Mouse (Mus musculus): ENCODE results near the gene Btbd16. TPM values are rescaled to one million over a fixed set of nuclear protein-coding genes. Genes with fewer than 3 reads are reported as not detected.

Btbd16 gene
- polyA plus RNA-seq (2016; fragmentation: Nextera tagmentation; extraction: Ambion mirVana) = not detected in 2 replicates

GRCm38 (mm10) chr7:130773914-130774630 is at the start of gene Btbd16:
Gene Btbd16 (plus strand): TSS chr7:130774069.
- H3K4me1 ChIP-seq = peaks cover 2% of the 10 kb centered on the region; the same call in 1 of the 2 replicates
- H3K27me3 ChIP-seq = no peaks in the 10 kb centered on the region
- H3K9ac ChIP-seq = no peak within 1 kb of the TSS
- no peak within 1 kb of the TSS for H3K27ac ChIP-seq
- 55% methylated on average over 9 of the region's 9 CpGs for WGBS
- ATAC-seq (ENCODE audit: low FRiP score) = no peak
- H3K9me3 ChIP-seq (replicated peaks) = no peaks in the 10 kb centered on the region
- H3K4me2 ChIP-seq (replicated peaks) = no peak within 1 kb of the TSS
- no peak within 1 kb of the TSS for H3K4me3 ChIP-seq
- H3K36me3 ChIP-seq = no peaks in the 10 kb centered on the region

GRCm38 (mm10) chr7:130726185-130726584 is 47.7 kb upstream of the Btbd16 start:
- H3K4me3 ChIP-seq = no peak overlapping the region
- no peaks in the 10 kb centered on the region for H3K27me3 ChIP-seq
- ATAC-seq (ENCODE audit: low FRiP score) = no peak
- peaks cover 51% of the 10 kb centered on the region for H3K36me3 ChIP-seq
- H3K4me2 ChIP-seq (replicated peaks) = no peak overlapping the region
- peaks cover 5% of the 10 kb centered on the region for H3K4me1 ChIP-seq
- 81% methylated on average over 3 of the region's 3 CpGs for WGBS
- no peaks in the 10 kb centered on the region for H3K9me3 ChIP-seq (replicated peaks)
- no peak overlapping the region for H3K27ac ChIP-seq
- H3K9ac ChIP-seq = no peak overlapping the region

DNA sequence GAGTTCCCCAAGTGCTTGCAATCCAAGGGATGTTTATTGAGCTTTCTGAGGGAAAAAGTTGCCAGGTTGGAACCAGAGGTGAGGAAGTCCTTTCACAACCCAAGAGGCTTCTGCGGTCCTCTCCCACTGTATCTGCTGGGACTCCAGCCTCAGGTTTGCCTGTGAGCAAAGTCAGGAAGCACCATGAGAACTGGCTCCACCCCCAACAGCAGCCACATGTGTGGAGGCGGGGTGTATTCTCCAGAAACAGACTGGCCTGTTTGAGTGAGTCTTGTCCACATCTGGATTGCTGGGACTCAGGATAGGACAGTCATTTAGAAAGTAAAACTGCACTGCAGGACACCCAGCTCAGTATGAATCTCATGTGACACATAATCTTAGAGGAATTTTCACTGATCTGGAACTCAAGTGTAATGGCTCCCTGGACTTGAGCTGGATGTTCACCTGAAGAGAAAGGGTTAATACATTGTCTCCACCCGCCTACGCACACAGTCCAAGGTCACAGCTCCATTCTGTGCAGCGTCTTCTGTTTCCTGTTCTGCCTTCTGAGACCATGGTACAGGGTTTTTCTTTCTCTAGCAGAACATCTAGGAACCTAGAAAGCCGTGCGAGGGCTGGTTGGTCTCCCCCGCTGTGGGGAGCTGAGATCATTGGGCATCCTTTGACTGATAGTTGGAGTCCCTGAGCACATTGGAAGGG is 47.0 kb upstream of the Btbd16 start:
- H3K4me2 ChIP-seq (replicated peaks) = no peak overlapping the region
- WGBS = 73% methylated on average over 8 of the region's 8 CpGs
- H3K27me3 ChIP-seq = no peaks in the 10 kb centered on the region
- H3K36me3 ChIP-seq = peaks cover 52% of the 10 kb centered on the region
- H3K4me1 ChIP-seq = peaks cover 12% of the 10 kb centered on the region
- H3K9ac ChIP-seq = no peak overlapping the region
- H3K4me3 ChIP-seq = no peak overlapping the region
- H3K9me3 ChIP-seq (replicated peaks) = no peaks in the 10 kb centered on the region
- no peak overlapping the region for H3K27ac ChIP-seq
- ATAC-seq (ENCODE audit: low FRiP score) = no peak

- Histone ChIP-seq H3K4me1 (peaks cover 17% of the 10 kb centered on the region), H3K36me3 (peaks cover 50% of the 10 kb centered on the region), H3K4me2 (replicated peaks) (no peak overlapping the region), H3K27ac (no peak overlapping the region), H3K4me3 (no peak overlapping the region), H3K9me3 (replicated peaks) (no peaks in the 10 kb centered on the region), H3K27me3 (no peaks in the 10 kb centered on the region), H3K9ac (no peak overlapping the region)
- no peak for ATAC-seq (ENCODE audit: low FRiP score)
- WGBS = 93% methylated on average over 4 of the region's 4 CpGs
Measured at GRCm38 (mm10) chr7:130727560-130727959, 46.3 kb upstream of the Btbd16 start.

DNA sequence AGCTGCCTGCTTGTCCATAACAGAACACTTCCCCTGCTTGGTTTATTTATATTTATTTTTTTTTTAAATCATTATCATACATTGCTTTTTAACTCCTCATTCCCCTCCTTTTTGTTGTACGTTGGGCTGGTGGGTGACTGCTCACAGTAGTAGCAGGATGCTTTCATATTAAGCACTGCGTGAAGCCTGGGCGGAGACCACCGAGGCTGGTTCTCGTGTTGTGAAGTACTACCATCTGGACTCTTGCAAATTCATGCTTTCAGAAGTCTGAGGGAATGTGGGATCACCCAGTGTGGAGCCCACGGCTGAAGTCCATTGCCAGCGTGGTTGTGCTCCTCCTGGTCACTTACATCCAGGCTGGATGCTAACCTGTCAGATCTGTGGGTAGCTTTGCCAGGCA is 42.1 kb upstream of the Btbd16 start:
- Histone ChIP-seq H3K9ac (no peak overlapping the region), H3K27ac (no peak overlapping the region), H3K9me3 (replicated peaks) (no peaks in the 10 kb centered on the region), H3K4me2 (replicated peaks) (no peak overlapping the region), H3K36me3 (peaks cover 63% of the 10 kb centered on the region), H3K4me1 (peaks cover 19% of the 10 kb centered on the region), H3K4me3 (no peak overlapping the region), H3K27me3 (no peaks in the 10 kb centered on the region)
- 65% methylated on average over 7 of the region's 7 CpGs for WGBS
- no peak for ATAC-seq (ENCODE audit: low FRiP score)

- peak overlapping the region; percentile 45; the same call in 1 of the 2 replicates for H3K27ac ChIP-seq
- H3K4me2 ChIP-seq (replicated peaks) = no peak overlapping the region
- H3K4me3 ChIP-seq = no peak overlapping the region
- no peak for ATAC-seq (ENCODE audit: low FRiP score)
- WGBS = 63% methylated on average over 6 of the region's 6 CpGs
- H3K27me3 ChIP-seq = no peaks in the 10 kb centered on the region
- no peaks in the 10 kb centered on the region for H3K9me3 ChIP-seq (replicated peaks)
- H3K4me1 ChIP-seq = peaks cover 19% of the 10 kb centered on the region
- H3K36me3 ChIP-seq = peaks cover 73% of the 10 kb centered on the region
- no peak overlapping the region for H3K9ac ChIP-seq
Measured at GRCm38 (mm10) chr7:130732908-130733307, 41.0 kb upstream of the Btbd16 start.

DNA sequence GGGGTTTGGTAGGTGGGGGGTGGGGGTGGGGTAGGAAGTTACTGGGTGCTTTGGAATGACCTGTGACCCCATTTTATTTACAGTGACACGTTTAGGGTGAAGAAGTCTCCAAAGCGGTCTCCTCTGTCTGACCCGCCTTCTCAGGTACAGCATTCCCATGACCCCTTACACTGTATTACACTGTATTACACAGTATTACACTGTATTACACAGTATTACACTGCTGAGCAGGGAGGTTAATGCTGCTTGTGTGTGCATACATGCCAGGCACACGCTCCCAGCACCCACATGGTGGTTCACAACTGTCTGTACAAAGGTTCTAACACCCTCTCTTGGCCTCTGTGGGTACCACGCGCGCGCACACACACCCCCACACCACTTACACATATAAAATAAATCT is 40.4 kb upstream of the Btbd16 start:
- ATAC-seq (ENCODE audit: low FRiP score) = no peak
- Histone ChIP-seq H3K36me3 (peaks cover 73% of the 10 kb centered on the region), H3K27me3 (no peaks in the 10 kb centered on the region), H3K4me3 (no peak overlapping the region), H3K9ac (no peak overlapping the region), H3K4me1 (peaks cover 19% of the 10 kb centered on the region), H3K4me2 (replicated peaks) (no peak overlapping the region), H3K27ac (no peak overlapping the region), H3K9me3 (replicated peaks) (no peaks in the 10 kb centered on the region)
- 95% methylated on average over 8 of the region's 8 CpGs for WGBS

GRCm38 (mm10) chr7:130734195-130734787 is 39.6 kb upstream of the Btbd16 start:
- Histone ChIP-seq H3K27me3 (no peaks in the 10 kb centered on the region), H3K4me2 (replicated peaks) (no peak overlapping the region), H3K9ac (no peak overlapping the region), H3K27ac (no peak overlapping the region), H3K36me3 (peaks cover 69% of the 10 kb centered on the region), H3K4me3 (no peak overlapping the region), H3K4me1 (peaks cover 19% of the 10 kb centered on the region), H3K9me3 (replicated peaks) (no peaks in the 10 kb centered on the region)
- 100% methylated on average over 2 of the region's 2 CpGs for WGBS
- ATAC-seq (ENCODE audit: low FRiP score) = no peak

DNA sequence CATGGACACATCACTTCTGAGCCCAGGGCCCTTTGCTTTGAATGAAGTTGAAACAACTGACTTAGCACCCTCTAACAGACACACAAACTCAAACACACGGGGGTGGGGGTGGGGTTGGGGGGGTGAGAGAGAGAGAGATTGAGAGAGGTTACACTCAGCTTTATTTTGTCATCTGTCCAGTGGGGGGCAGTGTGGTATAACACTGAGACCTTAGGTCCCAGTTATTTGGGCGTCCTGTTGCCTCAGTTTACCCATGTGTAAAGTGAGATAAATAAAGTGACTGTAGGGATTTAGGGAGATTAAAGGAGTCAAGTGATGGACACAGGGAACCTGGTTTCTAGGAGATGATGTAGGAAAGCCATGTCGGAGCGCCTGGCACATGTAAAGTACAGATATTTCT is 32.8 kb upstream of the Btbd16 start:
- WGBS = 84% methylated on average over 4 of the region's 4 CpGs
- Histone ChIP-seq H3K27ac (no peak overlapping the region), H3K9me3 (replicated peaks) (no peaks in the 10 kb centered on the region), H3K27me3 (no peaks in the 10 kb centered on the region), H3K4me2 (replicated peaks) (no peak overlapping the region), H3K9ac (no peak overlapping the region), H3K4me1 (no peaks in the 10 kb centered on the region), H3K36me3 (peaks cover 85% of the 10 kb centered on the region), H3K4me3 (no peak overlapping the region)
- no peak for ATAC-seq (ENCODE audit: low FRiP score)

DNA sequence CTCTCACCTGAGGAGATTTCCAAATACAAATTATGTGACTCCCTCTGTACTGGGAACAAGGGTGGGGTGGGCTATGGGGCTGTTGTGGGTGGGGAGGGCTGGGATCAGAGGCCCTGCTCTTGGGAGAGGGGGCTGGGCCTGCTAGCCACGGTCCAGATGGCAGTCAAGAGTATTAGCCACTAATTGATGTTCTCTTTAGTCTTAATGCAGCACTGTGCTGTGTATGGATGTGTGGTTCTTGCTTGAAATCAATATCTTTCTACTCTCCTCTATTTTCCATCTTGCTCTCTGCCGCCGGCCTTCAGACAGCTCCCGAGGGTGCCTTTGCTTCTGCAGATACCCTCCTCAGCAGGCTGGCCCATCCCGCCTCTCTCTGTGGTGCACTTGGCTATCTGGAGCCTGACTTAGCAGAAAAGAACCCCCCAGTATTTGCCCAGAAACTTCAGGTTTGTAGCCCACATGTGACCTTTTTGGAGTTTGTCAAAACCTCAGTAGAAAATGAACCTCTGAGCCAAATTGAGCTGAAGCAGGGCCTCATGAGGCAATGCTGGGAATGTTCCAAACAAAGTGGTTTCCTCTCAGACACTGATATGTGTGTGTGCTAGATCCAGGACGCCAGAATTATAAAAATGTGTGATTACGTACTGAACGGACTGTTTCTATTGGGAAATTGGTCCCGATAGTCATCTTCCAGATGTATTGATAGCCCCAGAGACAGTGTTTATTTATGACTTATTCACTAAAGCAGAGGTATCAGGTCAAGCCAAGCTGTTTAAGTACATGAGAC is 30.4 kb upstream of the Btbd16 start:
- H3K4me2 ChIP-seq (replicated peaks) = no peak overlapping the region
- peaks cover 78% of the 10 kb centered on the region for H3K36me3 ChIP-seq
- WGBS = 84% methylated on average over 9 of the region's 9 CpGs
- H3K4me1 ChIP-seq = peaks cover 6% of the 10 kb centered on the region; the same call in 1 of the 2 replicates
- H3K27ac ChIP-seq = peak overlapping the region; percentile 12; the same call in 1 of the 2 replicates
- no peak overlapping the region for H3K4me3 ChIP-seq
- H3K9me3 ChIP-seq (replicated peaks) = no peaks in the 10 kb centered on the region
- H3K27me3 ChIP-seq = no peaks in the 10 kb centered on the region
- 0 out of 2 replicates have a peak, but pooled peaks have one; percentile 32 for ATAC-seq (ENCODE audit: low FRiP score)
- H3K9ac ChIP-seq = no peak overlapping the region

- no peak for ATAC-seq (ENCODE audit: low FRiP score)
- Histone ChIP-seq H3K36me3 (peaks cover 48% of the 10 kb centered on the region), H3K27ac (peak overlapping the region; percentile 88; the same call in 1 of the 2 replicates), H3K4me1 (peaks cover 37% of the 10 kb centered on the region), H3K9me3 (replicated peaks) (no peaks in the 10 kb centered on the region), H3K4me2 (replicated peaks) (no peak overlapping the region), H3K4me3 (no peak overlapping the region), H3K27me3 (no peaks in the 10 kb centered on the region), H3K9ac (no peak overlapping the region)
- 93% methylated on average over 4 of the region's 4 CpGs for WGBS
Measured at GRCm38 (mm10) chr7:130749165-130749564, 24.7 kb upstream of the Btbd16 start.
